Mouse (Mus musculus) heart, postnatal 0 days (tissue): ENCODE results near the gene Poldip3. TPM values are rescaled to one million over a fixed set of nuclear protein-coding genes. Genes with fewer than 3 reads are reported as not detected.

Experiments used
- ATAC-seq: fragments of 200-750 bp; cut with Nextera tagmentation; 2 replicates; pipeline ENCODE4 v1.8.0; 2017; ENCODE audit warnings: low read depth, moderate number of reproducible peaks, moderate library complexity; ENCODE audit not compliant: insufficient read depth
- DNase-seq: peaks from one replicate; pipeline ENCODE4 v3.0.0-alpha.2; 2016; ENCODE audit warnings: low spot score
- H3K27ac ChIP-seq: fragments of 300-500 bp; sonication (generic); 2 replicates; pipeline ENCODE4 v1.5.1; 2014; ENCODE audit warnings: low read depth, mild to moderate bottlenecking
- H3K27me3 ChIP-seq: fragments of 300-500 bp; sonication (generic); 2 replicates; pipeline ENCODE4 v1.6.1; 2014; ENCODE audit warnings: low read length, mixed read lengths; ENCODE audit not compliant: control insufficient read depth, insufficient read depth
- H3K36me3 ChIP-seq: fragments of 300-500 bp; sonication (generic); replicated peaks from 2 replicates; pipeline ENCODE4 v1.6.1; 2014; ENCODE audit warnings: low read length, mixed read lengths; ENCODE audit not compliant: control insufficient read depth, insufficient read depth
- H3K4me1 ChIP-seq: fragments of 300-500 bp; sonication (generic); 2 replicates; pipeline ENCODE4 v1.6.1; 2014; ENCODE audit warnings: antibody characterized with exemption; ENCODE audit not compliant: control insufficient read depth, insufficient read depth
- H3K4me2 ChIP-seq: fragments of 300-500 bp; sonication (generic); 2 replicates; pipeline ENCODE4 v1.6.1; 2014; ENCODE audit warnings: low read depth, mild to moderate bottlenecking, low read length, moderate library complexity
- H3K4me3 ChIP-seq: fragments of 300-500 bp; sonication (generic); 2 replicates; pipeline ENCODE4 v1.5.1; 2014; ENCODE audit warnings: low read depth, low read length
- H3K9ac ChIP-seq: fragments of 300-500 bp; sonication (generic); replicated peaks from 2 replicates; pipeline ENCODE4 v1.6.1; 2014; ENCODE audit warnings: low read depth, low read length, mixed read lengths
- H3K9me3 ChIP-seq: fragments of 300-500 bp; sonication (generic); replicated peaks from 2 replicates; pipeline ENCODE4 v1.6.1; 2016; ENCODE audit warnings: low read length; ENCODE audit not compliant: control insufficient read depth
- CTCF ChIP-seq: IDR thresholded peaks from 2 replicates; pipeline ENCODE4 v1.5.1; 2016; ENCODE audit warnings: antibody characterized with exemption, control low read depth, low read depth
- EP300 ChIP-seq: IDR thresholded peaks from 2 replicates; pipeline ENCODE4 v1.6.1; 2016; ENCODE audit warnings: antibody characterized with exemption, low read depth
- WGBS: fragments of 180-500 bp; shearing (Covaris S2); extraction: QIAGEN DNeasy Blood & Tissue Kit; methylation state at CpG from one replicate; pipeline ENCODE4 v1.1.7; 2014; 5-methylcytosine and 5-hydroxymethylcytosine counted together
- polyA plus RNA-seq: library from polyadenylated mRNA; unstranded; fragments of >200 nt; fragmentation: Nextera tagmentation; extraction: Ambion mirVana; gene quantifications from 2 replicates; pipeline ENCODE4 v1.2.1, GENCODE M21; 2015
- total RNA-seq: library from RNA; depleted of rRNA; stranded (reverse); fragments of >200 nt; gene quantifications from 2 replicates; pipeline ENCODE4 v1.2.3, GENCODE M21; 2014; ENCODE audit warnings: low replicate concordance

Gene Poldip3
- total and polyA plus RNA-seq, 2 experiments from 2014 or later: 38.3 to 63.6 TPM

- WGBS: 94% methylated on average over 6 of the region's 6 CpGs
- no peak overlapping the region for H3K9ac ChIP-seq
- H3K27ac ChIP-seq: no peak overlapping the region
- DNase-seq (no peak), ATAC-seq (no peak)
- no peak overlapping the region for H3K4me2 ChIP-seq
- H3K4me1 ChIP-seq: no peaks in the 10 kb centered on the region
- H3K4me3 ChIP-seq: no peak overlapping the region
- peaks cover 45% of the 10 kb centered on the region for H3K36me3 ChIP-seq
- no peak for TF ChIP-seq CTCF
- no peak for TF ChIP-seq EP300
- H3K27me3 ChIP-seq: no peaks in the 10 kb centered on the region
- no peaks in the 10 kb centered on the region for H3K9me3 ChIP-seq
Observed at GRCm38 (mm10) chr15:83157667-83158064, 8.5 kb upstream of the Poldip3 start.

GRCm38 (mm10) chr15:83156929-83157666, 7.9 kb upstream of the Poldip3 start:
- TF ChIP-seq EP300 (no peak), CTCF (peak; percentile 77)
- H3K9me3 ChIP-seq: no peaks in the 10 kb centered on the region
- no peaks in the 10 kb centered on the region for H3K27me3 ChIP-seq
- H3K4me1 ChIP-seq: no peaks in the 10 kb centered on the region
- ATAC-seq: peak; percentile 31
- H3K4me3 ChIP-seq: no peak overlapping the region
- peaks cover 43% of the 10 kb centered on the region for H3K36me3 ChIP-seq
- no peak overlapping the region for H3K4me2 ChIP-seq
- H3K9ac ChIP-seq: no peak overlapping the region
- no peak overlapping the region for H3K27ac ChIP-seq
- DNase-seq: peak; percentile 46
- 62% methylated on average over 11 of the region's 11 CpGs for WGBS

- H3K9ac ChIP-seq: no peak overlapping the region
Observed at GRCm38 (mm10) chr15:83155672-83156419, 6.7 kb upstream of the Poldip3 start.

GRCm38 (mm10) chr15:83154309-83154708, 5.1 kb upstream of the Poldip3 start:
- TF ChIP-seq CTCF (no peak), EP300 (no peak)
- Histone ChIP-seq H3K9me3 (no peaks in the 10 kb centered on the region), H3K4me3 (no peak overlapping the region), H3K27me3 (no peaks in the 10 kb centered on the region), H3K27ac (no peak overlapping the region), H3K36me3 (peaks cover 22% of the 10 kb centered on the region), H3K4me2 (no peak overlapping the region), H3K9ac (no peak overlapping the region), H3K4me1 (no peaks in the 10 kb centered on the region)
- DNase-seq (no peak), ATAC-seq (no peak)
- WGBS: 90% methylated on average over 7 of the region's 7 CpGs

More at GRCm38 (mm10) chr15:83155672-83156419, 6.7 kb upstream of the Poldip3 start:
- H3K4me3 ChIP-seq: no peak overlapping the region
- H3K36me3 ChIP-seq: peaks cover 34% of the 10 kb centered on the region
- 72% methylated on average over 6 of the region's 6 CpGs for WGBS
- ATAC-seq: no peak
- no peaks in the 10 kb centered on the region for H3K4me1 ChIP-seq
- no peak overlapping the region for H3K27ac ChIP-seq
- TF ChIP-seq EP300: no peak
- no peak for TF ChIP-seq CTCF
- H3K4me2 ChIP-seq: no peak overlapping the region
- DNase-seq: no peak
- H3K9me3 ChIP-seq: no peaks in the 10 kb centered on the region
- H3K27me3 ChIP-seq: no peaks in the 10 kb centered on the region

GRCm38 (mm10) chr15:83150694-83151093, 1.5 kb upstream of the Poldip3 start:
- Histone ChIP-seq H3K36me3 (peaks cover 22% of the 10 kb centered on the region), H3K9ac (no peak overlapping the region), H3K4me1 (peaks cover 8% of the 10 kb centered on the region), H3K4me3 (no peak overlapping the region), H3K4me2 (no peak overlapping the region), H3K27me3 (no peaks in the 10 kb centered on the region), H3K9me3 (no peaks in the 10 kb centered on the region), H3K27ac (0 out of 2 replicates have a peak overlapping the region, but pooled peaks have one; percentile 15)
- 80% methylated on average over 4 of the region's 4 CpGs for WGBS
- TF ChIP-seq CTCF (no peak), EP300 (no peak)
- ATAC-seq: no peak
- no peak for DNase-seq
